Mouse (Mus musculus): Measurements from ENCODE around the gene Ptges2.

- TF ChIP-seq POLR2A (IDR thresholded peaks at IDR 0.05; ENCODE audit: borderline replicate concordance, extremely low read depth, insufficient read depth, insufficient read length, poor library complexity, severe bottlenecking) (no peak), CTCF (IDR thresholded peaks at IDR 0.05; ENCODE audit: borderline replicate concordance, extremely low read depth, insufficient read depth, insufficient read length) (no peak)
These were observed 39.5 kb upstream of the Ptges2 start for GRCm38 (mm10) chr2:32356216-32356615.

All from brain, embryonic 14.5 days (tissue).